Mouse (Mus musculus) heart, embryonic 13.5 days (tissue): ENCODE measurements around the gene Robo3. TPM values are rescaled to one million over a fixed set of nuclear protein-coding genes. Genes with fewer than 3 reads are reported as not detected.

Experiments
- ATAC-seq: fragments of 200-750 bp; cut with Nextera tagmentation; 2 replicates; pipeline ENCODE4 v1.8.0; 2017; ENCODE audit warnings: moderate TSS enrichment; ENCODE audit not compliant: insufficient number of reproducible peaks, low FRiP score, low TSS enrichment; ENCODE audit errors: extremely low read depth
- H3K27ac ChIP-seq: fragments of 300-500 bp; sonication (generic); replicated peaks from 2 replicates; pipeline ENCODE4 v1.5.1; 2015; ENCODE audit warnings: moderate library complexity, mild to moderate bottlenecking, inconsistent platforms
- H3K27me3 ChIP-seq: fragments of 300-500 bp; sonication (generic); replicated peaks from 2 replicates; pipeline ENCODE4 v1.6.1; 2015; ENCODE audit warnings: mild to moderate bottlenecking, inconsistent platforms
- H3K36me3 ChIP-seq: fragments of 300-500 bp; sonication (generic); 2 replicates; pipeline ENCODE4 v1.6.1; 2015; ENCODE audit warnings: mild to moderate bottlenecking, inconsistent platforms
- H3K4me1 ChIP-seq: fragments of 300-500 bp; sonication (generic); 2 replicates; pipeline ENCODE4 v1.6.1; 2015; ENCODE audit warnings: inconsistent platforms
- H3K4me2 ChIP-seq: fragments of 300-500 bp; sonication (generic); 2 replicates; pipeline ENCODE4 v1.6.1; 2015; ENCODE audit warnings: inconsistent platforms, mild to moderate bottlenecking, moderate library complexity
- H3K4me3 ChIP-seq: fragments of 300-500 bp; sonication (generic); 2 replicates; pipeline ENCODE4 v1.5.1; 2015; ENCODE audit warnings: moderate library complexity, mild to moderate bottlenecking, inconsistent platforms
- H3K9ac ChIP-seq: fragments of 300-500 bp; sonication (generic); 2 replicates; pipeline ENCODE4 v1.6.1; 2015; ENCODE audit warnings: inconsistent platforms, mild to moderate bottlenecking, moderate library complexity
- H3K9me3 ChIP-seq: fragments of 300-500 bp; sonication (generic); 2 replicates; pipeline ENCODE4 v1.6.1; 2016; ENCODE audit warnings: inconsistent platforms
- WGBS: fragments of 180-500 bp; shearing (Covaris S2); methylation state at CpG from one replicate; pipeline ENCODE4 v1.1.7; 2015; ENCODE audit warnings: mixed read lengths; 5-methylcytosine and 5-hydroxymethylcytosine counted together
- polyA plus RNA-seq: library from polyadenylated mRNA; unstranded; fragments of >200 nt; fragmentation: Nextera tagmentation; extraction: Ambion mirVana; gene quantifications from 2 replicates; pipeline ENCODE4 v1.2.1, GENCODE M21; 2015

The Robo3 gene
- polyA plus RNA-seq, 1 experiment from 2014 or later = 0.17 TPM

- H3K9ac ChIP-seq = no peak within 1 kb of the TSS
- WGBS = 79% methylated on average over 17 of the region's 17 CpGs
- H3K9me3 ChIP-seq = no peaks in the 10 kb centered on the region
- no peaks in the 10 kb centered on the region for H3K4me1 ChIP-seq
- ATAC-seq = no peak
- no peak within 1 kb of the TSS for H3K27ac ChIP-seq
- no peaks in the 10 kb centered on the region for H3K27me3 ChIP-seq
- H3K36me3 ChIP-seq = no peaks in the 10 kb centered on the region
- no peak within 1 kb of the TSS for H3K4me3 ChIP-seq
- no peak within 1 kb of the TSS for H3K4me2 ChIP-seq
Observed at GRCm38 (mm10) chr9:37367301-37368080, 65.6 kb downstream of the Robo3 start, which contains the start of gene Hepacam. Hepacam (plus strand) TSS chr9:37367351.

- H3K4me3 ChIP-seq = no peak overlapping the region
- no peaks in the 10 kb centered on the region for H3K4me1 ChIP-seq
- no peak overlapping the region for H3K27ac ChIP-seq
- H3K4me2 ChIP-seq = no peak overlapping the region
- H3K9ac ChIP-seq = no peak overlapping the region
- no peaks in the 10 kb centered on the region for H3K36me3 ChIP-seq
- WGBS = 50% methylated on average over 5 of the region's 5 CpGs
- no peaks in the 10 kb centered on the region for H3K27me3 ChIP-seq
- no peaks in the 10 kb centered on the region for H3K9me3 ChIP-seq
- no peak for ATAC-seq
Observed at GRCm38 (mm10) chr9:37365706-37366105, 67.3 kb downstream of the Robo3 start.

Other genes with a start within 250 kb of the Robo3 start
- 7.5 and 8.7 TPM in 2 replicates for gene Tmem218, start 225.0 kb downstream of the Robo3 start, polyA plus RNA-seq
- gene Slc37a2, start 177.5 kb downstream of the Robo3 start, polyA plus RNA-seq = 1.3 and 1.4 TPM in 2 replicates
- 3.6 and 4.7 TPM in 2 replicates for gene Ccdc15, start 84.8 kb downstream of the Robo3 start, polyA plus RNA-seq
- gene Hepacam, start 65.9 kb downstream of the Robo3 start, polyA plus RNA-seq = 0.07 TPM in 1 of 2 replicates, not detected in the other
- gene Robo4, start 31.3 kb downstream of the Robo3 start, polyA plus RNA-seq = 7.4 and 8.8 TPM in 2 replicates
- 14.3 and 14.7 TPM in 2 replicates for gene Msantd2, start 56.1 kb upstream of the Robo3 start, polyA plus RNA-seq
- 69.9 and 76.5 TPM in 2 replicates for gene Esam, start 94.8 kb upstream of the Robo3 start, polyA plus RNA-seq
- 1.4 and 1.6 TPM in 2 replicates for gene Vsig2, start 106.0 kb upstream of the Robo3 start, polyA plus RNA-seq
- 5.5 and 5.8 TPM in 2 replicates for gene Nrgn, start 119.7 kb upstream of the Robo3 start, polyA plus RNA-seq
- 9.6 and 10.1 TPM in 2 replicates for gene Siae, start 122.5 kb upstream of the Robo3 start, polyA plus RNA-seq
- gene Spa17, start 180.5 kb upstream of the Robo3 start, polyA plus RNA-seq = 4.3 and 8.2 TPM in 2 replicates
- 126 and 129 TPM in 2 replicates for gene Tbrg1, start 224.1 kb upstream of the Robo3 start, polyA plus RNA-seq
- 0.05 TPM in 1 of 2 replicates, not detected in the other for gene Panx3, start 236.0 kb upstream of the Robo3 start, polyA plus RNA-seq